Mouse (Mus musculus) splenic B cell, adult 2 months (primary cell): Measurements from ENCODE around the gene Qpct.
"Not testable (repeated sequence)": the region's sequence is repeated elsewhere in the genome, so short reads cannot be mapped to it uniquely, and the experiment has no call there.

Source experiments
- DNase-seq: peaks from one replicate; pipeline ENCODE4 v3.0.0-alpha.2; 2011; ENCODE audit warnings: low read depth, low spot score
- H3K27me3 ChIP-seq: 2 replicates; pipeline ENCODE4 v1.6.1; 2012; ENCODE audit warnings: mild to moderate bottlenecking, low read length, moderate library complexity, mixed read lengths; ENCODE audit not compliant: control insufficient read depth, poor library complexity, insufficient read depth, severe bottlenecking
- H3K36me3 ChIP-seq: 2 replicates; pipeline ENCODE4 v1.6.1; 2012; ENCODE audit warnings: mild to moderate bottlenecking, low read length, moderate library complexity, mixed read lengths; ENCODE audit not compliant: control insufficient read depth, poor library complexity, insufficient read depth, severe bottlenecking

The Qpct gene

DNA sequence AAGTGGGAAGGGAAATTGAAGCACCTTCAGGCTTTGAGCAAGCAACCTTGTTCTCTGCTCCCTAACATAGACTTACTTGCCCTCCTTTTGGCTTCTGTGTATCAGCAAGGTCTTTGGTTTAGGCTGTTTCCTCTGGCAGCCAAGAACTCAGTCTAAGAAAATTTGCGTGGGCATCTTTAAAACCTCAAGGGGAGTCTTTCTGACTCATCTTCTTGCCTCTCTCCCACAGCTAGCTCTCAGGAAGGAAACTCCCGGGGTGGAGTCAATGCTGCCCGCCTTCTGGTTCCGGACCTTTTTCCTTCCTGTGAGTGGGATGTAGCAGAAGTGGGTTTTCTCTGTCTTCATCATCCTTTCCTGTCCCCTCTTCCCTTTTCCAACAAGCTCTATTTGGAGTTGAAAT is 48.2 kb downstream of the Qpct start:
- no peaks in the 10 kb centered on the region for H3K36me3 ChIP-seq
- DNase-seq, result no peak
- no peaks in the 10 kb centered on the region for H3K27me3 ChIP-seq

DNA sequence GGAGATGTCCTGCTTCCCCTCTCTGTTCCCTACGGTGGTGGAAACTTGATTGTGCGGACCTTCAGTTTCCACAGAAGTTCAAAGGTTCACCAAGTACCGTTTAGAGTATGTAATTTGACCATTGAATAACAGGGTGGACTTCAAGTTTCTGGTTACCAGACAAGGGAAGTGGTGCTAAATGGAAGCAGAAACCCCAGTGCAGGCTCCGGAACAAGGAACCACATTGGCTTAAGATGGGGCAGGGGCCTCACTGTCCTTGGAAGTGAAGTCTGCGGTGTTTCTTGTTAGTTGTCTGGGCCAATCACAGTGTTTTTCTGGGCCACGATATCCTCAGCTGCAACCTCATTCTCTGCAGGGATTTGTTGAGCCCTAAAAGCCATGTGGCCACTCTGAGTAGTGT is 56.5 kb downstream of the Qpct start:
- Histone ChIP-seq H3K36me3 (no peaks in the 10 kb centered on the region), H3K27me3 (no peaks in the 10 kb centered on the region)
- no peak for DNase-seq

GRCm38 (mm10) chr17:79109576-79109975 is 57.9 kb downstream of the Qpct start:
- Histone ChIP-seq H3K36me3 (no peaks in the 10 kb centered on the region), H3K27me3 (no peaks in the 10 kb centered on the region)
- no peak for DNase-seq

DNA sequence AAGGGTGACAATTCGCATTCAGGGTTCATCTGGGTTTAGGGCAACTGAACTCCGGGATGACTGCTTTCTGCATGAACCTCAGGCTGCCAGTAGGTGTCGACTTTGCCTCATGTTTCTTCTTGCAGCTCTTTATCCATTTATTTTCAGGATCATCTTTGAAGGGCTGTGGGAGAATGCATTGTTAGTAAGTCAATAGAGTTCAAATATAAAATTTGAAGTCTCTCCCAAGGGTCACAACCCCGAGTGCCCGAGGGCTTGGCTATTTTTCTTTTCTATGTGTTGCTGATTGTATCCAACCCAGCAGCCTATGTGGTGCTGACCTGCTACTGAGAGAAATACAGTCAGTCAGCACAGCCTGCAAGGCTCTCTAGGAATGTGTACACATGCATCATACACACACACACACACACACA is 59.2 kb downstream of the Qpct start:
- H3K36me3 ChIP-seq, result no peaks in the 10 kb centered on the region
- no peaks in the 10 kb centered on the region for H3K27me3 ChIP-seq
- DNase-seq, result peak; percentile 53

- not testable (repeated sequence) for H3K36me3 ChIP-seq, DNase-seq, H3K27me3 ChIP-seq
Observed at GRCm38 (mm10) chr17:79115248-79115647, 63.5 kb downstream of the Qpct start.

- Histone ChIP-seq H3K27me3 (no peaks in the 10 kb centered on the region), H3K36me3 (no peaks in the 10 kb centered on the region)
- no peak for DNase-seq
Observed at GRCm38 (mm10) chr17:79119066-79119465, 67.4 kb downstream of the Qpct start.

DNA sequence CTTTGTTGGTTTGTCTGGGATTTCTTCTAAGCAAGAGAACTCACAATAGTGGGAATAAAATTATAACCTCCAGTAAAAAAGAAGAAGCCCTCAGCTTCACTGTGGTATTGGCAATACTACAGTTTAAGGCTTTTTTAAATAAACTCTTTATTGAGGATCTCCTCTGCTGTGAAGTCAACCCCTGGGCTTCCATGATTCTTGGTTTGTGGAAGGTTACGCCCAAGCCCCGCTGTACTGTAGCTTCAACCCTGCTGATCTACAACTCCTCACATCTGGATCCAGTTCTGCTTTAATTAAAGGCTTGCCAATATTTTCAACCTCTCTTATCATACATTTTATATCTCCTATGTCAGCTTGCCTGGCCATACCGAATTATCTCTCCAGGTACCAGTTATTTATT is 68.6 kb downstream of the Qpct start:
- no peaks in the 10 kb centered on the region for H3K27me3 ChIP-seq
- no peak for DNase-seq
- no peaks in the 10 kb centered on the region for H3K36me3 ChIP-seq

- H3K27me3 ChIP-seq, result no peaks in the 10 kb centered on the region
- DNase-seq, result no peak
- H3K36me3 ChIP-seq, result no peaks in the 10 kb centered on the region
Observed at GRCm38 (mm10) chr17:79133740-79134139, 82.0 kb downstream of the Qpct start.

- no peaks in the 10 kb centered on the region for H3K27me3 ChIP-seq
- no peak for DNase-seq
- no peaks in the 10 kb centered on the region for H3K36me3 ChIP-seq
Observed at GRCm38 (mm10) chr17:79135826-79136225, 84.1 kb downstream of the Qpct start.

GRCm38 (mm10) chr17:79136401-79136800 is 84.7 kb downstream of the Qpct start:
- H3K27me3 ChIP-seq, result no peaks in the 10 kb centered on the region
- no peak for DNase-seq
- no peaks in the 10 kb centered on the region for H3K36me3 ChIP-seq
